Mouse (Mus musculus) cerebellum, adult 18-20 months (tissue): Measurements from ENCODE around the gene Lrp1.

Source experiments
- DNase-seq, 2 experiments: peaks; one replicate each; pipeline ENCODE4 v3.0.0; 2021

Gene Lrp1

GRCm38 (mm10) chr10:127519041-127519701 lies 101.8 kb downstream of the Lrp1 start:
- DNase-seq: no peak

DNA sequence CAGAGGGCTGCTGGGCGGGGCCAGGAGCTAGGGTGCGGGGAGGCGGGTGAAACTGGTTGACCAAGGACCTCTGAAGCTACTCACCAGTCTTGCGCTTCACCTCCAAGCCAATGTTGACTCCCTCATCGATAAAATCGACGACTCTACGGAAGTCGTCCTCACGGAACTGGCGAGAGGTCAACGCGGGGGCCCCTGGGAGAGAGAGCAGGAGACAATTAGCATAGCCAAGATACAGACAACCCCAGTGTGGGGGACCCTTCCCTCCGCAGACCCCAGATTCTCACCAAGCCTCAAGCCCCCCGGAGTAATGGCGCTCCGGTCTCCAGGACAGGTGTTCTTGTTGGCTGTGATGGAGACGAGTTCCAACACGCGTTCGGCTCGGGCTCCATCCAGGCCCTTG lies 103.0 kb downstream of the Lrp1 start:
- DNase-seq: no peak

DNA sequence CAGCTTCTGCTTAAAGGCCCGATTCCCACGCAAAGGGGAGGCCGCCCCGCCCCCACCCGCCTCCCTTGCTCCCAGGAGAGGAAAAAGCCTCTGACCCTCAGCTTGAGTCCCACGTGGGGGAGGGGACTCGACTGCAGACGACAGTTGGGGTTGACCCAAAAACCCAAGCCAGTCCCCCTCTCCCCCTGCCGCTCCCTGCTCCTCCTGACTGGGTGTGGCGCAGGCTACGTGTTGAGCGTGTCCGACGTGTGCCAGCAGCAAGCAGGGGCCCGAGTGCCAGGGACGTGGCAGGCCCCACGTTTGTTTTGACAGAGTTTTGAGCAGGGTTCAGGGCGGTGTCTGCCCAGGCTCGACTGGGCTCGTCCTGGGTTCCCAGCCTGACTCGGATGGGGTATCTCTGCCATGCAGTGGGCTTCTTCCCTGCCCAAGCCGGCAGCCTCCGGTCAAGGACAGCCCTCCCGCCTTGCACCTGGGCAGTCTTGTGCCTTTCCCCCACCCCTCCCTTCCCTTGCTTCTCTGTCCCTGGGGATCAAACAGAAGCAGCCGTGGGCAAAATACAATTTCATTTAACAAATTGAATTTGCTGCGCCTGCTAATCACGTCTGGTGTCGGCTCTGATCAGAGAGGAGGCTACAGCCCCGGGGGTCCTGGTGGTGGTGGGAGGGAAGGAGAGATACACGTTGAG lies 104.2 kb downstream of the Lrp1 start:
- DNase-seq: no peak

GRCm38 (mm10) chr10:127515983-127516459 lies 104.9 kb downstream of the Lrp1 start:
- DNase-seq: no peak

GRCm38 (mm10) chr10:127515271-127515982 lies 105.5 kb downstream of the Lrp1 start:
- no peak for DNase-seq

DNA sequence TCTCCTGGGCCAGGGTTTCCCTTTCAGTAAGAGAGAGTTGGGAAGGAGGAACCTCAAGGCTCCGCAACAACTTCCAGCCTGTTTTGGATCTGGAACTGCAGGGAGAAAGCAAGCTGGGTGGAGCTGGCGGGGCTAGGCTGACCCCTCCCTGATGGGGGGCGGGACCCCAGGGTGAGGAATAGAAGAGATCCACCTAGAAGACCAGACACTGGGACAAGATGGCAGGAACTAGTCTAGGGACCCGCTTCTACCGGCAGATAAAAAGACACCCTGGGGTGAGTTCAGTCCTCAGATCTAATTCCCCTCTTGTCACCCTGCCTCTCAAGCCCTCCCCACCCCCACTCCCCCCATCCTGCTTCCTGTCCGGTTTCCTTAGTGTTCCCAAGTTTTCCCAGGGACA lies 106.2 kb downstream of the Lrp1 start, which contains the start of gene Ndufa4l2:
Gene Ndufa4l2 (plus strand): TSS at position 204 of the 400 bp plus-strand sequence.
- no peak for DNase-seq

GRCm38 (mm10) chr10:127514111-127514698 lies 106.7 kb downstream of the Lrp1 start:
- no peak for DNase-seq

GRCm38 (mm10) chr10:127513501-127514091 lies 107.4 kb downstream of the Lrp1 start:
- DNase-seq: peak in 1 of 2 experiments; percentile 35

DNA sequence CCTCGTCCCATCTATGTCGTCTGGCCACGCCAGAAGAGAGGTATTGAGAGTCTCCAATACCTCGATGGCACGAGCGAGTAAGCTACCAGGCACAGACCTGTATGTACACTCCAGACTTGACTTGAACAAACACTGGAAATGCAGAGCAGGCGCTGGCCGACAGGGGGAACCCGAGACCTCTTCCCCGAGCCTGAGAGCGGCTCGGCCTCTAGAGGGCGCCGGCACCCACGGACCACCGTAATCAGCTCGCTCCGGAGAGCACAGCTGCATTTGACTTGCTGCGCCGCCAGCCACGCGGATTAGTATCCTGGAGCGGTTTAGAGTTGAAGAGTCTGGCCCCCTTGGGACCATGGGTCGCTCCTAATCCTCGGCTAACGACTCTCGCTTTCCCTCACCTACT lies 108.1 kb downstream of the Lrp1 start:
- peak; percentile 90 to 98 for DNase-seq

DNA sequence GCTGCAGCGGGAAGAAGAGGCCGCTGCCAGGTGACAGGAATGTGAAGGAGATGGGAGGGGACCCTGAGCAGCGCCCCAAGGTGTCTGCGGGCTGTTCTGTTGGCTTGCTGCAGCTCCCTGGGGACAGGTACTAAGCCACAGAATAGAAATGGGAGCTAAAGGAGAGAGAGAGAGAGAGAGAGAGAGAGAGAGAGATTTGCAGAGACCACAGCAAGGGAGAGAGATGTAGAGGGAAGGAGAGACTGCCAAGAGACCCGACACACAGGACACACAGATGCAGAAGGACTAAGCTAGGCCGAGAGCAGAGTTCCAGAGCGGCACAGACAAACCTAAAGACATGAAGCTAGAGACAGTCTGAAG lies 108.7 kb downstream of the Lrp1 start:
- DNase-seq: no peak

GRCm38 (mm10) chr10:127511634-127512306 lies 109.2 kb downstream of the Lrp1 start:
- peak; percentile 89 to 90 for DNase-seq

DNA sequence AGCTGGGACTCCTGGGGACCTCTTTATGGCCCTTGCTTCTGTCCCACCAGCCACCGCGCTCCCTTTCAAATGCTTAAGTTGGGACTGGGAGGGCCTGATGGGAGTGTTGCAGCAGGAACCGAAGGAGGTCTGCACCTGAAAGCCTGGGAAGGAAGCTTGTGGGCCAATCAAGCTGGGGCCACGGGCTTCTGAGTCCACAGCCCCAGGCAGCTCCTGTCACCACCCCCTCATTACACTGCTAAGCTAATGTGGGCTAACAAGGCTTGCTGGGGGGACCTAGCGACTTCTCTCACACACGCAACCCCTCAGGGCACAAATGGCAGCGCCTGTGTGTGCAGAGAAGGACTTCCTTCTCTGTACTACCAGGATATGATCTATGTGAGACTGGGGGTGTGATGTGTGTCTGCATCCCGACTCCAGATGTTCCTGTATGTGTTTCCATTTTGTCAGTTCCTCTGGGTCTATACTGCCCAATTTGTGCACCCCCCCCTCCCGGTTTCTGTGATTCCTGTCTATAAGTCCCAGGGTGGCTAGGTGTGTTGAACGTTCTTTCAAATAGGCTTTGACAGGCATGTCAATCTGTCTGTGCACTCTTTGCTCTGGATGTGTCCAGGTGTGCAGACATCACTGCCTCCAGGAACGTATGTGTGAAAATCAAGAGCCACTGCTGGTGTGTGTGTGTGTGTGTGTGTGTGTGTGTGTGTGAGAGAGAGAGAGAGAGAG lies 109.9 kb downstream of the Lrp1 start:
- no peak for DNase-seq

GRCm38 (mm10) chr10:127509837-127510701 lies 110.9 kb downstream of the Lrp1 start:
- peak; percentile 62 to 65 for DNase-seq

DNA sequence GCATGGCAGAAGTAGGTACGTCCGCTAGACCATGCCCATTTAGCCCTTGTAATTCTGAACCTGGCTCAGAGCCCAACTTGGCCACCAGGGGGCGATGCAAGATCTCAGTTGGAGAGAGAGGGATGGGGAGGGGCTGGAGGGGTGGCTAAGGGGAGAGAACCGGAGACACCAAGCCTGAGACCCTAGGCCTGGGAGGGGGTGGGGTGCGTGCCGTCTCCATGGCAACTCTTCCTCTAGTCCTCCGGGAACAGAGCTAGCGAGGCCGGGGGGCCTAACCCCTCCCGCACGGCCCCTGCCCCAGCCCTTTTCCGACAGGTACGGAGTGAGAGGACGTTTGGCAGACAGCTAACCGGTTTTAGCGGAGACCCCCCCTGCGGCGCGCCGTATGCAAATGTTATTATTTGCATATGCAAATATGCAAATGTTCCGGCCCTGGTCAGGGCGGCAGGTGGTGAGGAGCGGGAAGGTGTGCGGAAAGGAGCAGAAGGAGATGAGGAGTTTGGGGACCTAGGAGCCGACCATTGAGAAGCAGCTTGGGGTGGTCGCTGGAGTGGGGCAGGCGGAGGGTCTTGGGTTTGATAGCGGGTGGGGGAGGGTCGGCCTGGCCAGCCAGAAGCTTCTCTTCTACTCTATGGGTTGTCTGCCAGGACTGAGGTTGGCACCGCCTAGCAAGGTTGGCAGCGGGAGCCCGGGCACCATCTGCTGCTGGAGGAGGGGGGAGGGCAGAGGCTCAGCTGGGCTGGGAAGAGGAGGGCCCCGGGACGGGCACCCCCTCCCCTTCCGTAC lies 111.7 kb downstream of the Lrp1 start:
- peak; percentile 95 for DNase-seq

DNA sequence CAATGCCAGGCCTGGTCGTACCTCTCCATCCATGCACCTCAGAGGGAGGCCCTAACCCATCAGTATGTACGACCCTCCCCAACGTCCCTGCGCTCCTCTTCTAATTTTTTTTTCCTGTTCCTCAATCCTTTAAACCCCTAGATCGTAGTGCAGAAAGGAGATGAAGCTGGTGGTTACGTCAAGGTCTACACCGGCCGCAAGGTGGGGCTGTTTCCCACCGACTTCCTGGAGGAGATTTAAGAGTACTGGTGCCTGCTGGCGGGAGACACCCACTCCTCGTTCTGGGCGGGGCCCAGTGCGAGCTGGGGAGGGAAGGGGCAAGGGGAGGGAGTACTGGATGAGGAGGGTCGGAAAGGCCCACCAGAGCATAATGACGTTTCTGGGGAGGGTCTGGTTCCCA lies 112.7 kb downstream of the Lrp1 start:
- peak; percentile 79 to 84 for DNase-seq

GRCm38 (mm10) chr10:127500894-127501893 lies 119.8 kb downstream of the Lrp1 start, which contains the start of gene Stac3:
Stac3 (plus strand) TSS chr10:127501686.
- no peak for DNase-seq

DNA sequence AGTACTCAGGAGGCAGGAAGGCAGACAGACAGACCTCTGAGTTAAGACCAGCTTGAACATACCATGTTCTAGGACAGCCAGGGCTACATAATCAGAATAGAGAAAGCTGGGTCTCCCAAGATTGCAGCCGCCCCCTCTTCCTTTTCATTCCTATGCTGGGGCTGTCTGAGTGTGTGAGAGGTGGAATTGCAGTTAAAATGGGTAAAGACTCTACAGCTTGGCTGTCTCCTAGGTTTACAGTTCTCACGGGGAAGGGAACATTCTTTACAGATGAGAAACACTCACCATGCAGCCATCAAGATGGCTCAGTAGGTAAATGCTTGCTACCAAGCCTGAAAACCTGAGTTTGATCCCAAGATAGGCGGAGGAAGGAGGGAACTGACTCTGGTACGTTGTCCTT lies 120.9 kb downstream of the Lrp1 start:
- DNase-seq: no peak

DNA sequence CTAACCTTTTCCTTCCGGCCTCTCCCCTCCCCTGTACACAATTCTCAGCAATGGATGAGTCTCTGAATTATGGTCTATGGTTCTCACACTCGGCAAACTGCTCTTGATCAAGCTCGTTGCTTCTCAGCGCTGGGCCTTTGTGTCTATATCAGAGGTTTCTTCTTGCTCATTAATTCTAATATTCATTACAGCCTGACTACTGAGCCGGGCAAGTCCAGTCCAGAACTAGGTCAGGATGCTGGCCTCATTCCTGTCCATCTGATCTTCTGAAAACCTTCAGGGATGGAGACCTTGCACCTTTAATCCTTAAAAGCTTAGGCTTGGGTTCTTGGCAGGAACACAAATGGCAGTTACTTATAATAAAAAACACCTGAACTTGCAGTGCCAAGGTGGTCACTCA lies 121.4 kb downstream of the Lrp1 start:
- DNase-seq: no peak
